Mouse (Mus musculus): Measurements from ENCODE around the gene Alpl.

Gene Alpl

DNA sequence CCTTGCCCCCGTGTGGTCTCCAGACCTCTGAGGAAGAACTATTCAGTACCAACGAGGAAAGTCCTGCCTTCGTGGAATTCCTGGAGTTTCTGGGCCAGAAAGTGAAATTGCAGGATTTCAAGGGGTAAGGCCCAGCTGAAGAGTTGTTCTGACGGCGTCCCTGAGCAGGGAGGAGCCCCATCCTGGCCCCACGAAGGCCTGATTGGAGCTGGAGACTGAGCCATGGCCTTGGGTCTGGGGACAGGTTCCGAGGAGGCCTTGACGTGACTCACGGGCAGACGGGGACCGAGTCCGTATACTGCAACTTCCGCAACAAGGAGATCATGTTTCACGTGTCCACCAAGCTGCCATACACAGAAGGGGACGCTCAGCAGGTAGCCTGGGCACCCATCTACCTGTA, 78.5 kb downstream of the Alpl start:
- DNase-seq (ENCODE audit: low spot score in 2 of 2): no peak

DNA sequence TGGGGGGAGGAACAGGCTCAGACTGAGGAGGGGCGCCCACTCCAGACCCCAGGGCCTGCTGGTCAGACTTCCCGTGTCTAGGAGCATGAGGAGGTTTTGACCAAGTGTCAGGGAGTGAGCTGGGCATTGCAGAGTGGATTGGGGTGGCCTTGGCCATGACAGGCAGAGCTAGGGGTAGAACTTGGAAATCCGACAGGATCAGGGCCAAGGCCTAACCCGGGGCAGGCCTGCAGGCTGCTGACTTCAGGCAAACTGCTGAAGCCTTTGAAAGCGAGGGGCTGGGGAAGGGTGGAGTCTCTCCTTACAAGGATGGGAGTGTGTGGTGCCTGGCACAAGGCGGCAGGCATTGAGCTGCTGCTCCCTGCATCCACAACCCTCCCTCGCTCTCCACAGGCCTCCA, 79.2 kb downstream of the Alpl start:
- no peak for DNase-seq (ENCODE audit: low spot score in 2 of 2)

DNA sequence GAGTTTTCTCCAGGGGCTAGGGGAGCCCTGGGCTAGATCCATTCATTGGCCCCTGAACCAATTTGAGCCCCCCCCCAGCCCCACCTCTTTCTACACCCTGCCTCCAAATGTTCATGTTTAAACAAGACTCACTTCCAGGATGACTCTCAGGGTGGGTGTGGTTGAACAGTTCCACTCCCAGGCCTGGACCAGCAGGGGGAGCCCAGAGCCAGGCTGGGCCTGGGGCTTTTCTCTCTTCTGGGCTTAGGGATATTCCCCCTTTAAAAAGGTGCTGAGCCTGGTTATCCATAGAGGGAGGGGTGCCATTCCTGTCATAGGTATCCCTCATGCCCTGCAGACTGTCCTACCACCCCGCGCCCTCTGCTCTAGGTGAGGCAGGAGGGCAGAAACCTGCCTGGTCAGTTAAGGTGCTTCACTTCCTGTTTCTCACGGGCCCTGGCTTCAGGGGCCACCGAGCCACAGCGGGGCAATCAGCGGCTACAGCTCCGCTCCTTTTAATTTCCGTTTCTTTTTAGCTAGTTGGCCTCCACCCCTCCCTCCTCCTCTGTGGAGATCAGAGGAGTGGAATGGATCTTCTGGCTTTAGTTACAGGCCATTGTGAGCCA, 82.1 kb downstream of the Alpl start:
- DNase-seq (ENCODE audit: low spot score in 2 of 2): peak in 1 of 2 experiments; percentile 66

DNA sequence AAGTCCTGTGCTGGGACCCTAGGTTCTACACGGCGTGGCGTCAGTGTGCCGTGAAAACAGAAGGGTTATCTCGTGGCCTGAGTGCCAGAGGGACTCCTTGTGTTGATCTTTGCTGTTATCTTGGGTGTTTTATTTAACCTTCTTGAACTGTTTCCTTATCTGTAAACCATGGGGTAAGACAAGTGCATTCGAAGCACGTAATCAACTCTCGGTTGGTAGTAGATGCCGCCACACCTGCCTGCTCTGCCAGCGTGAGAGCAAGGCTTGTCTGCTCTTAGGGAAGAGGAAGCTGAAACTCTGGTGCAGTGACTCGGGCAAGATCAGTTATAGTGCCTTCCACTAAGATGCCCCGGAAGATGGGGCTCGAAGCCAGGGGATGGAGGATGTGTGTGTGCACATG, 83.2 kb downstream of the Alpl start:
- no peak for DNase-seq (ENCODE audit: low spot score in 2 of 2)

DNA sequence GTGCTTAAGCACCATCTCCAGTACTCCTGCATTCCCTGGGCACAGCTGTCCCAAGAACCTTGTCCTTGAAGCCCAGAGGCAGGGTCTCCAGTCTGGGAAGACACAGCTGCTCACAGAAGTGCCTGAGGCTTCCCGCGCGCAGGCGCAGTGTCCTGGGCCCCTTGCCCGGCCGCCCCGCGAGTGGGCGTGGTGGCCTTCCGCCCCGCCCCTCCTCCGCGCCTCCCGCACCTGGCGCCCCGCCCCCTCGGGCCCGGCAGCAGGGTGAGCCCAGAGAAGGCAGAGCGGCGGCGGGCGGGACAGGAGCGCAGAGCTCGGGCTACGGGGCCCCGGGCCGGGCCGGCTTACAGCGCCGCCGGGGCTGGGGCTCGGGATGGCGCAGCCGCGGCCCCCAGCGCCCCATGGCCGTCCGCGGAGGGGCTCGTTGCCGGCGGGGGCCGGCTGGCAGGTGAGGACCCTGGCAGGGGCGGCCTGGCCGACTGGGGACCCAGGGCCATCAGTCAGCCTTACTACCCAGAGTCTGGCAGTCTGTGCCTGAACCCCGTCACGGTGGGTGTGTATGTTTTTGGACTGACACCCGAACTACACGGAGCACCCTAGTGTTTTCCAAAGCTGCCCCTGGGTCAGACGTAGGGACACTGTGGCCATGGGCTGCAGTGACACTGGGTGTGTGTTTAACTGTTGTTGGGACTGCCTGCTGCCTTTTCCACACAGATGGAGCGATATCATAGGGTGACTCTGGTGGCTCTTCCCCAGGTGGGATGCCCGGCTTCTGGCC, 88.8 kb downstream of the Alpl start:
- DNase-seq (ENCODE audit: low spot score in 2 of 2): peak; percentile 84 to 86

DNA sequence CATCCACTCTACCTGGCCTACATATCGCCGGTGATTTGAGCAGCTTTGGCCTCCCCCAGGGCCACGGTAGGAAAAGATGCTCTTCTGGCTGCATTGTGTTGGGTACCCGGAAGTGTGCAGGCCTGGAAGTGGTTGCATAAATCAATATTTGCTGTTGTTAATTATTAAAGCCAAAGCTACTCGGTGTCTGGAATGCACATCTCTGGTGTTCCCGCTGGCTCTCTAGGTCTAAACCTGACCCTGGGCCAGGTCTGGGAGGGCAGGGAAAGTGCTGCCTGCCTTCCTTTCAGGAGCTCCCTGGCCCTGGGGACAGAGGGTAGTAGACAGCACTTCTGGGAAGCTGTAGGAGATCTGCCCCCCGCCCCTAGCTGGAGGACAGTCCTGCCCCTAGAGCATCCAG, 89.7 kb downstream of the Alpl start:
- no peak for DNase-seq (ENCODE audit: low spot score in 2 of 2)

DNA sequence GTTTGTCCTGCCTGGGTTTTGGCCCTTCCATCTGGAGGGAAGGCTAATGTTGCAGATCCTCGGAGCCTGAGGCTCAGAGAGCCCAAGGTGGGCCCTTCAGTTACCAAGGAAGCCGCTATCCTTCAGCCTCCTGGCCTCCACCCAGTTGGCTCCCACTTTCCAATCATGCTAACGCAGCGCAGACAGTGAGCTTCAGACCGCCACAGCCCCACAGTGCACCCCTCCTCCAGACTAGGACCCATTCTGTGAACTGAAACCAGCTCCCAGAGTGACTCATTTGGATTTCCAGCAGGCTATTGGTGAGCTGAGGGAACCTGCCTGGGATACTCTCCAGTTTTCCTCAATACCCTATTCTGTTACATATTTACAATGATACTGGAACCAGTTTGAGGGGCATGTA, 90.8 kb downstream of the Alpl start:
- DNase-seq (ENCODE audit: low spot score in 2 of 2): no peak

DNA sequence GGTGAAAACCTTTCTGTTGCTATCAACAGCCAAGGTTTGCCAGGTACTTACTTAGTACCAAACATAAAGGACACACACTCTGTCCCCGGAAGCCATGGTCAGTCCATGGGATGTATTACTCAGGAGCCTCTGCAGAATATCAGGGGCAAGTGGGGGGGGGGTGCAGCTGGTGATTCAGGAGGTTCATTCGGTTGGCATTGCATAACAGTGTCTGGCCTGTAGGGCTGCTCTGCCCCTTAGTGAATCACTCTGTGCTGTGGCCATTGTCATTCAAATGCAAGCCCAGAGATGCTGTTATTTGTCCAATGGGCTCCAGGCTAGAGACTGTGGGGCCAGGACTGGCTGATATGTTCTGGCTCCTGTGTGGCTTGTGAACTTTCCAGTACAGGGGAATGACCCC, 91.6 kb downstream of the Alpl start:
- no peak for DNase-seq (ENCODE audit: low spot score in 2 of 2)

DNA sequence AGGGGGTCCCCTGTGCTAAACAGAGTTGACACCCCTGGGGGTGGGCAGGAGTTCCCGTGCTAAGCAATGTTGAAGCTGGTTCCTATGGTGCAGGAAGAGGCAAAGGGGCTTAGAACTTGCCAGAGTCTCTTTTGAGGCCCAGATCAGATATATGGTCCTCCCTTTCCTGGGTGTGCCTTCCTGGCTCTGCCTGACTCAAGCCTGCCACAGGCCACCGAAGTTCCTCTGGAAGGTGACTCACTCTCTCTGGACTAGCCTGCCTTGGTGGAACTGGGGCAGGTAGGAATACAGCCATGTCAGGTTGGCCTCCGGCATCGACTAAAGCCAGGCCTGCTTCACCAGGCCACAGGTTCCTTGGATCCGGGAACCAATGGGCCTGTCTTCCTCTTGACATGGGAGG, 93.1 kb downstream of the Alpl start:
- DNase-seq (ENCODE audit: low spot score in 2 of 2): no peak

DNA sequence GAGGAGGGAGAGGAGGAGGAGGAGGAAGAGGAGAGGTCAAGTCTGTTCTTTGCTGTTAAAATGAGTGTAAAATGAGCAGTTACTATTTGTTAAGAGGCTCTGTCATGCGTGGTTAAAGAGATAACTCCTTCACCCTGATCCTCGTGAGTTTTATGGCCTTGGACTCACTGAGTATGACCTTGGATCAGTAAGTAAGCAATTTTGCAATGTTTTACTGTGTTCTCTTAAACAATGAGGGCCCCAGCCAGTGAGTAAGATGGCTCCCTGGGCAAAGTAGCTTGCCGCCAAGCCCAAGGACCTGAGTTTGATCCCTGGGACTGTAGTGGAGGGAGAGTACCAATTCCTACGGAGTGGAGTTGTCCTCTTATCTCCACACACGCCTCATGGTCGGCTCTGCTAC, 95.2 kb downstream of the Alpl start:
- no peak for DNase-seq (ENCODE audit: low spot score in 2 of 2)

DNA sequence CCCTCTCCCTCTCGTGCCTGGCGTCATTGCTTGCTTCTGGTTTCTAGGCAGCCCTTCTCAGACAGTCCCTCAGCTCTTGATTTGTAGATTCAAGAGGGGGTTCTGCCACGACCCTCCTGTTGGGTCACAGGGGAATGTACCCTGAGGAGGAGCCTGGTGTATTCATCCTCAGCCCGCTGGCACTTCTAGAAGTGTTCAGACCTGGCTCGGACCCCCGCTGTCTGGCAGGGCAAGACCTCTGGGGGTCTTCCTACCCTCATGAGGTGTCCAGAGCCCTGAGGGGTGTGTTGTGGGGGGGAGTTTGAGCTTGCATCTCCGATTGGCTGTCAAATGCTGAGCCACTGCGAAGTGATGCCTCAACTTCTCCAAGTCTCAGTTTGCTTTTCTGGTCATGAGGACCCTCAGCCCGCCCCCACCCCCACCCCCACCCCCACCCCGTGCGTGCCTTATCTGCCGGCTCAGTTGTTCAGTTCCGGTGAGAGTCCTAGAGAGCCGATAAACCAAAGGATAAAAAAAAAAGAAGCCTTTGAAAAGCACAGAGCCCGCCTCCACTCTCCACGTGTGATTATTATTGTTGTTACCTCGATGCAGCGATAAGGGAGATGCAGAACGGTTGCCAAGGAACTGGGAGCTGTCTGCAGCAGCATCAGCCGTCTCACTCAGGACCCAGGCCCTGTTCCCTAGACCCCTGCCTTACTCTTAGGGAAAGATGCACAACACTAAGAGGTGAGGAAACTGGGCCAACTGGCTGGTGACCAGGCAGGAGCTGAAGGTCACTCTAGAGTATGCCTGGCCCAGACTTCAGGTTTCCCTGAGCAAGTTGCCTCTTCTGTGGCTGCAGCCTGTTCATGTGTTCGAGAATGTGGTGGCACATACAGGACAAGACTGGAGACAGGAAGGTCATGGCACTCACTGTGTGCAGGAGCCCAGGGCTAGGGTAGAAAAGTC, 96.6 kb downstream of the Alpl start:
- DNase-seq (ENCODE audit: low spot score in 2 of 2): no peak

DNA sequence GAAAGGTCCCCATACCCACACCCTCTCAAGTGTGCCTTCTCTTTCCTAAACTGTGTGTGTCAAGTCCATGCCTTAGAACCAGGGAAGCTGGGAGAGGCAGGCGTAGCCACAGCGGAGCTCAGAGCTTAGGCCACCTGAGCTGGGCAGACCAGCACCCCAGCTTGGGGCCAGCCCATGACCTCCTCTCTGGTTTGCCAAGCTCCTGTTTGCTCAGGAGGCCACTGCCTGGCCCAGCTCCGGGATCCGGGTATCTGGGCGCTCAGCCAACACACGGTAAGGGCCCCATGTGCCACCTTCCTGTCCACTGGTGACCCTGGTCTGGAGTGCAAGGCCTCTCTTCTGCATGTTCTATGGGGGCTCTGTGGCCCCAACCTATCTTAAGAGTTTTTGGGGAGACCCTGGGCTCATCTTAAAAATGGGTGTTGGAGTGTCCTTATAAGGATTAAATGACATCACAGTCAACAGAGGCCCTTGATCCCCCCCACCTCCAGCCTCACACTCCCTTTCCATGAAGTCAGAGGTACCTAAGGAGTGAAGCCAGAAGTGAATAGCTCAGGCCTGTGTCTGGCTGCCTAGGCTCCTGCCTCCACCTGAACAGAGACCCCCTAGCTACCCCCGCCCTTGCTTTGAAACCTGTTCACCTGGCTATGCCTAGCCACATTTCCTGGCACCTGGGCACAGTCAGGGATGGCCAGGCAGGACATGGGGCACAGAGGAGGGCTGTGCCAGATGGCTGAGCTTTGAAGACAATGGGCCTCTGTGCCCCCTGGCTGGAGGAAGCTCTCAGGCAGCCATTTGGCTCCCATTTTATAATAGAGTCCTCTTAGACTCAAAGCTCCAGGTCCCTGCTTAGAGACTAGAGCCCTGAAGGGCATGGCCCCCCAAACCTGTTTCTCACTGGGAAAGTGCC, 97.9 kb downstream of the Alpl start:
- peak in 1 of 2 experiments; percentile 65 for DNase-seq (ENCODE audit: low spot score in 2 of 2)

DNA sequence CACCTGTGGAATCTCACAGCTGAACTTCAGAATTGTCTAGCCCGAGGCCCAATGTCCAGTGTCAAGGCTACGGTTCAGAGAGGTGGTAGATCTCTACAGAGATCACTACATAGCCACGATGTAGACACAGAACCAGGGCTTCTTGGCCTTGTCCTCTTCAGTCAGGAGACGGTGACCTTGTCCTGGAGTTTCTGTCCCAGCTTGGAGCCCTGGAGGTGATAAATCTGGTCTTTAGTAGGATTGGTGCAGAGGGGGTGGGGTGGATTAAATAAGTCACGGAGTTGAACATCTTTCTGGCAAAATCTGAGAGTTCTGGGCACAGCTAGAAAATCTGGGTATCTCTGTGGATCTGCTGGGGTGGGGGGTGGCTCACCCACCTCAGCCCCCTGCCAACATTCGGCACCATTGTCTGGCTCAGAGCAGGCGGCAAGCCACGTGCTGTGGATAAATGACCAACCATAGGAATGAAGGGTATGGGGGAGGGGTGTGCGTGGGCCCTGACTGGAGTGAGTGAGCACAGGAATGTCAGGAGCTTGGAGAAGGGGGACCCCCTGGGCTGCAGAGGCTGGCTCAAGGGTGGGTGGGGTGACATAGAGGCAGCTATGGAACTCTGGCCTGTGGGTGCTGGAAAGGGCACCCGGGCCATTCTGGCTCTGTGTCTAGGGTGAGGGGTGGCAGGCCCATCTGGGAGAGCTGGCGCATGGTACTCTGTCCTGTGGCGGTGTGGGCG, 98.9 kb downstream of the Alpl start:
- DNase-seq (ENCODE audit: low spot score in 2 of 2): no peak

DNA sequence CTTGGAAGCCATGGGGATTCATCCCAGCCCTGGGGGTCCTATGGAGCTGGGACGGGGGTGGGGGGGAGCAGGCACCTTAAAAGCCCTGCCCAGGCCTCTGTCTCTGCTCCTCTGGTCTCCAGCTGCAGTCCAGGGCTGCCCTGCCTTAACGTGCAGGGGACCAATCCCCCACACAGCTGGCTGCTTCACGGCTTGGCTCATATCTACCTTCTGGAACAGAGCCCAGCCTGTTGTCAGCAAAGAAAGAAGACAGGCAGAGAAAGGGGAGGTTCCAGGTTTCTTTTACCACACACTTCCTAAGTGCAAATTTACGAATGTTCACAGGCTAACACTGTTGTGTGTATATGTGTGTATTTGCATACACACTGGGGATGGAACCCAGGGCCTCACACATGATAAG, 100.3 kb downstream of the Alpl start:
- DNase-seq (ENCODE audit: low spot score in 2 of 2): no peak

DNA sequence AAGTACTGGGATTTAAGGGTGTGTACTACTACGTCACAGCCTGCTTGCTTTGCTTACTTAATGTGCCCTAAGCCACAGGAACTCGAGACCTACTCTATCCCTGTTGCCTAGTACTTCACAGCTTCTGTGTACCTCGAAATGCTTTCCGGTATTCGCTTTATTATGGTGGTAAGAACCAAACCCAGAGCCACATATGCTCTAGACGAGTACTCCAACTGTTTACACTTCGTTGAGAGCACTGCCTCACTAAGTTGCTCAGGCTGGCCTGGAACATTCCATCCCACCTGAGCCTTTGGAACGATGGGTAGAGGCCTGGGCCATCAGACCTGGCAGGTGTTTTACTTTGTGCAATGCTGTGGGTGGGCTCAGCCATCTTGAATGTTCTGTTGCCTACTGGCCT, 100.9 kb downstream of the Alpl start:
- DNase-seq (ENCODE audit: low spot score in 2 of 2): no peak

DNA sequence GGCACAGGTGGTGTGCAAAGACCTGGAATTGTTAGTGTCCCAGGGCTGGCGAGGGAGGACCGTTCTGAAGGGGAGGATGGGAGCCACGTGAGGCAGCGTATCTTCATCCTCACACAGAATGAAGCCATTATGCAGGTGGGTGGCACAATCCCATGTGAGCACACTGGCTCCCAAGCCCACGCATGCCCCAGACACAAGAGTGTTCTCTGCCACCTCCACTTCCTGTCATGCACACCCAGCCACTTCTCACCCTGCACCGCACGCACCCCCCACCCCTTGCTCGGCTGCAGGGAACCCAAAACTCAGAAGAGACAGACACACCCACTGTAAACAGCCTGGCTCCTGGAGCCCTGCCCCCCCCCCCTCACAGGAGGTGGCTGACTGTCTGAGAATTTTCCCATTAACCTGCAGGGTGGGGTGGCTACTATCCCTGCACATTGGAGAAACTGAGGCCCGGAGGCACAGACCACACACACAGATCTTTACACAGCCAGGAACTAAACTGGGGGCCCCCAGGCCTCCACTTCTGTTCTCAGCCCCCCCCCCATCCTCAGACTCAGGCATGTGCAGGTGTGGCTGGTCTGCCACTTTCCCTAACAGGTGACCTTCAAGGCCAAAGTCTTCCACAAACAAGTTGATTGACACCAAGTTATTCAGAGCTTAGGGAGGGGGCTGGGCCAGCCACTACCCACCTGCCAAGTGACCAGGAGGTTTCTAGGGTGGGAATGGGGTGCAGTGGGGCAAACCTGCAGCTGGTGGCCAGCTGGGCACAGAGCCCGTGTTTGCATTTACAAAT, 103.9 kb downstream of the Alpl start:
- DNase-seq (ENCODE audit: low spot score in 2 of 2): no peak
